Mouse (Mus musculus) hematopoietic stem cell, adult 5-6 weeks (primary cell): ENCODE results near the gene R3hdml. TPM values are rescaled to one million over a fixed set of nuclear protein-coding genes. Genes with fewer than 3 reads are reported as not detected.
"Not testable (repeated sequence)": the region's sequence is repeated elsewhere in the genome, so short reads cannot be mapped to it uniquely, and the experiment has no call there.

Source experiments
- ATAC-seq, 2 experiments: fragments of 125-278 bp in 1 of 2; replicated peaks in 1 of 2; 2 replicates each; pipeline ENCODE4 v1.8.0; 2016 to 2017; ENCODE audit warnings: inconsistent platforms in 2 of 2, mild to moderate bottlenecking in 2 of 2, moderate number of reproducible peaks in 2 of 2, low read depth in 1 of 2, moderate TSS enrichment in 1 of 2; ENCODE audit not compliant: low FRiP score in 2 of 2, poor library complexity in 2 of 2, severe bottlenecking in 2 of 2, insufficient read depth in 1 of 2, low TSS enrichment in 1 of 2
- total RNA-seq: library from RNA; stranded (forward); fragments of 172-1452, 232-1000 nt; gene quantifications from 2 replicates; pipeline ENCODE4 v1.2.3, GENCODE M21; 2017

Gene R3hdml
- not detected in 2 replicates for total RNA-seq

DNA sequence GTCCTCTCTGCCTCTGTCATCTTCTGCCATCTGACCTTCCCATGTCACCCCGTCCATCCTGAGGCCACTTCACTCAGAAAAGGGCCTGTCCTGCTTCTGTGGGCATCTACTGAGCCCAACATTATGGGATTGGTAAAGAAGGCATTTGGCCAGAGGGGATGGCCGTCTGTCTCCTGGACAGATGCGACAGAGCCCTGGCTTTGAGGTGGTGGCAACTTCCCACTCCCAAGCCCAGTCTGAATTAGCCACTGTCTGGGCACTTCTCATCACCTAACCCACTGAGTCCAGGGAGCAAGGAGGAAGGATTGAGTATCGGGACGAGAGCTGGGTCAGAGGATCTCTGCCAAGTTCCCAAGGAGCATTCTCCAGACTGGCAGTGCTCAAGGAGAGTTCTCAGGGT lies at the start of gene R3hdml:
TSS of gene R3hdml (plus strand) at position 301 of the 400 bp plus-strand sequence.
- ATAC-seq: no peak

DNA sequence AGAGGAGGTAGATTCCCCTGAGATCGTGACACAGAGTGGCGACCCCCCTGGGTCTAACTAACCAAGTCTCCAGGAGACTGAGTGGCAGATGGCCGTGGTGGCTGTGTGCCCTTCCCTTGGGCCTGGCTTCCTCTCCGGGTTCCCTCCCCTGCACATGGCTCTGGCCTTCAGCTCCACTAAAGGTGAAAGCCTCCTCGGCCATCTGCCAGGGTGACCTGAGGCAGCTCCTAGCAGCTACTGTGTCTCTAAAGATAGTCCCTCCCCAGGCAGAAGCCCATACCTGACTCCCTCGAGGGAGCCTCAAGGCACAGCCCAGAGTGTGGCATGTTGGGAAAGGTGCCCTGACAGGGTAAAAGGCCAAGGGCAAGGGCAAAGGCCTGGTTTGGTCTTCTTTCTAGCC lies 48.6 kb upstream of the R3hdml start:
- no peak for ATAC-seq

DNA sequence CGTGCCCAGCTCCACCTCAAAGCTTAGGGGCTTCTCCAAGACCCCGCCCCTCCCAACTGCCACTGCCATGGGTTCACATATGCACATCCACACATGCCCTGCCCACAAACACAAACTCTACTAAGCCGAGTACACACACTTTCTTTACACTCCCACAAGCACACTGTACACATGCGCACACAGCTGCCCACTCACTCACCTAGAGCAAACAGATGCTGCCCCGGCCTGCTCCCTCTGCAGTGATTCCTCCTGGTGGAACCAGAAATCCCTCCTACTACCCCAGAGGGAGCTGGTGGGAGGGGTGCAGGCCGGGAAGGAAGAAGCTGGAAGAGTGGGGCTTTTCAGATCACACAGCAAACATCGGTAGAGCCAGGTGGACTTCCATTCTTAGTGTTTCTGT lies 48.1 kb upstream of the R3hdml start:
- no peak for ATAC-seq

DNA sequence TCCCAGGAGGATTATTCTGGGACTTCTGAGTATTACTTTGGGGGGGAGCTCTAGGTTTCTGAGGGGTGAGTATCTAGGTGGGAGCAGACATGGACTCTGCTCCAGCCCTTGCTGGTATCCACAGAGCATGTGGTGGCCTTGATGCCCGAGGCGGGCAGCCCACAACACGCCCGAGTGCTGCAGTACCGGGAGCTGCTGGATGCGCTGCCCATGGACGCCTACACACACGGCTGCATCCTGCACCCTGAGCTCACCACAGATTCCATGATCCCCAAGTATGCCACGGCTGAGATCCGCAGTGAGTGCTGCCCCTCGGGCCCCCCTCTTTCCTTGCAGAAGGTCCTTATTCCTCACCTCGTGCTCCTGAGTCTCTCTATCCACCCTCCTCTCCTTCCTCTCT lies 44.7 kb upstream of the R3hdml start:
- no peak for ATAC-seq

DNA sequence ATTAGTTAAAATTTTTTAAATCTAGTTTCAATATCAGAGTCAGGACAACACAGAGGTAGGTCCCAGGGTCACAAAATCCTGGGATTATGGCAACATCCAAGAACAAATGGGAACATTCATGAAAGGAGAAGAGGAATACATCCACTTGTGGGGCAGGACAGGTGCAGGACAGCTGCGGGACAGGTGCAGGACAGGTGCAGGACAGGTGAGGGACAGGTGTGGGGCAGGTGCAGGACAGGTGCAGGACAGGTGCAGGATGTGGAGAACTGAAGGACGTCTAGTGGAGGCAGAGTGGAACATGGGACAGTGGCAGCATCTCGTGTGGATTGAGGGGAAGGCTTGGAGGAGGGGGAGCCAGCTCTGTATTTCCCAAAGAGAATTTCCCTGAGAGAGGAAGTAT lies 42.8 kb upstream of the R3hdml start:
- ATAC-seq: no peak

DNA sequence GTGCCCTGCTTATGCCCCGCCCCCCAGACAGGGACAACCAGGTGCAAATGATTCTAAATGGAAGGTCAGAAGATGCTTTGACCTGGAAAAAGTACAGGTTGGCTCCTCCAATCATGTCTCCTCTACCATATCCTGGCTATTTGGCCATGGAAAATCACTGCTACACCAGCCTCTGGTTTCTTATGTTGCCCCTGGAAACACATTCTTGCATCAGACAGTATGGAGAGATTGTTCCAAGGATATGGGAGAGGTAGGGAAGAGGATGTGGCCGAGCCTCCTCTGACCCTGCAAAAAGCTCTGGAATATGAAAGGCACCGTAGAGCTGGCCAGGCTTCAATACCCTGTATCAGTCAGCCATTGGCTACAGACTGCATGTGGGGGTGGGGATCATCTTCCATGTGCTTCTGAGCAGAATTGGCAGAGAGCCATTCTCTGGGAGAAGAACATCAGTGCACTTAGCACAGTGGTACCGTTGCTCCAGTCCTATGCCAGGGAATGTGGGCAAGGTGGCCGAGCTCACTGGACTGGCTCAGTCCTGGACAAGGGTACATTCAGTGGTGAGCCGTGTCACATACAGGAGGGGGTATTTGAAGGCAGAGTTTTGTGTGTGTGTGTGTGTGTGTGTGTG lies 41.3 kb upstream of the R3hdml start:
- ATAC-seq: no peak

DNA sequence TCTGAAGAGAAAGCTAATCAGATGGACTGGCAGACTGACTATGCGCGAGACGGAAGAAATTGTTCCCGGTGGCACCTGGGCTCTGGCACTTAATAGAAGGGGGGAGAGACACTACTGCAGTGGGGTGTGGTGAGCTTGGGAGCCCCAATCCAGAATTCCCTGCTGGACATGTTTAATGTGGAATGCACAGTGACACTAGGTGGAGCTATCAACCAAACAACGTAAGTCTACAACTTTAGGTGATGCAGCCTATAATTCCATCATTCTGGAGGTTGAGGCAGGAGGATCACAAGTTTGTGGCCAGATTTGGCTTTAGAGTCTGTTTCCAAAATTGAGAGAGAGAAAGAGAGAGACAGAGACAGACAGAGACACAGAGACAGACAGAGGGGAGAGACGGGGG lies 39.4 kb upstream of the R3hdml start:
- no peak for ATAC-seq

DNA sequence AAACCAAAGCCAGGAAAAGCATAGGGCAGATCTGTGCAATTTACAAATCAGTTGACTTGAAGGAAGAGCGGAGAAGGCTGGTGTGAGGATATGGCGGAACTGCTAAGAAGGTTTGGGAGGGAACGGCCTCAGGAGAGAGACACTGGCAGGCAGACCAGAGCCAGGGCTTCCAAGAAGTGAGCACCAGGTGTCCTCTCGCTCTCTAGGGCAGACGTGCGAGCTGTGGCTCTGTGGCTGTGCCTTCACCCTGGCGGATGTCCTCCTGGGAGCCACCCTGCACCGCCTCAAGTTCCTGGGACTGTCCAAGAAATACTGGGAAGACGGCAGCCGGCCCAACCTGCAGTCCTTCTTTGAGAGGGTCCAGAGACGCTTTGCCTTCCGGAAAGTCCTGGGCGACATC lies 38.7 kb upstream of the R3hdml start:
- no peak for ATAC-seq

DNA sequence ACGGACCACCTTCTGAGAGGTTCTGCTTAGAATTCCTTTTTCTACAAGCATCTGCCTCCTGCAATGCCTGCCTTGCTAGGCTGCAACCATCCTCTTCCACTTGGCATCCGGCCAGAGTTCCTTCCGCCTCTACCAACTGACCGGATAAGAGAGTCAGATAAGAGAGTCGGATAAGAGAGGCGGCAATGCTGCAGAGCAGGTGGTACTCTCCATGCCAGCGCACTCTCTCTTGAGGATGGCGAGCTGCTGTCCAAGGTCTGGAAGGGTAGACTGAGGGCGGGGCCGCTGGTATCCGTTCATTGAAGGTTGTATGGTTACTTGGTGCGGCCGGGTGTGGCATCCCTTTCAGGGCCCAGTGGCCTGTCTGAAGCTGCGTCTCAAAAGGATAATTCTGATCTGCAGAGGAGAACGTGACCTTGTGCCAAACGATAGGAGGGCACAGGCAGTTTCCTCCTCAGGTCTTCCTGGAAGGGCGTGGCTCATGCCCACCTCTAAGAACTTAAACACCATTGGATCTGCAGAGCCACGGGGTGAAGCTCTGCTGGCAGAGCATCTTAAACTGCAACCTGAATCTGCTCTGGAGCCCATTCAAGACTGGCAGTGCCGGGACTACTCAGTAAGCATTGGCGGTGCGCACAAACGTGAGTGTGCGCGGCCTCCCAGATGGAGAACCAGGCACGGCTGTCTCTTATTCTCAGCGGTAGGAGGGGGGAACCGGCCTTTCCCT lies 33.4 kb upstream of the R3hdml start:
- ATAC-seq: no peak

DNA sequence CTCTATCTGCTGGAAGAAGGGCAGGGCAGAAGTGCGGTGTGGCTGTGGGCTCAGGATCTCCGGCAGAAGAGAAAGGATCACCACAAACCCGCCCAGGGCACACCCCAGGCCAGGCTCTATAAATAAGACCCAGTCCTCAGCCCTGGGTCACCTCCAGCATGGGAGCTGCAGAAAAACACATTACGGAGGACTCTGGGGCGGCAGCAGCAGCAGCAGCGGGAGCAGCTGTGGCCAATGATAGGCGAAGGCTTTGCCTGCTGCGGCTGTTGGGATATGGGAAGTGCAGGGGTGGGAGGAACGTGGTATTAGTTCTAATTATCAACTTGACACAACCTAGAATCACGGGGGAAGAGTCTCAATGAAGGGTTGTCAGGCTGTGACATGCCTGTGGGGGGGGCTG lies 32.7 kb upstream of the R3hdml start:
- ATAC-seq: 0 out of 4 replicates have a peak, but pooled peaks of 1 of the 2 experiments have one; percentile 18

DNA sequence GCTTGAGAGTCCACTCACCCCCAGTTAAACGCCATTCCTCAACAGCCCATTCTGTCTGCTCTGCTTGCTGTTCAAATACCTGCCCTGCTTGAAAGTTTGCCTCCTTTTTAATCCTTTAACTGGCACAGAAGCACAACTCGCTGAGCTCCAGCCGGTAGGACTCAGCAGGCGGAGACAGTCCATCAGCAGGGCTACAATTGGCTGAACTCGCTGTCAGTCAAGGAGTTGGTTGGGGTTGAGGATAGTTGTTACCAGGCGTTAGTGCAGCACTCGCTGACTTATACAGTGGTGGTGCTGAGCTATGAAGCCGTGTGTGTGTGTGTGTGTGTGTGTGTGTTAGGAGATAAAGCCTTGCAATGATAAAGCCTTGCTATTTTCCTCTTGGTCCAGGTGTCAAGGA lies 31.5 kb upstream of the R3hdml start:
- no peak for ATAC-seq

DNA sequence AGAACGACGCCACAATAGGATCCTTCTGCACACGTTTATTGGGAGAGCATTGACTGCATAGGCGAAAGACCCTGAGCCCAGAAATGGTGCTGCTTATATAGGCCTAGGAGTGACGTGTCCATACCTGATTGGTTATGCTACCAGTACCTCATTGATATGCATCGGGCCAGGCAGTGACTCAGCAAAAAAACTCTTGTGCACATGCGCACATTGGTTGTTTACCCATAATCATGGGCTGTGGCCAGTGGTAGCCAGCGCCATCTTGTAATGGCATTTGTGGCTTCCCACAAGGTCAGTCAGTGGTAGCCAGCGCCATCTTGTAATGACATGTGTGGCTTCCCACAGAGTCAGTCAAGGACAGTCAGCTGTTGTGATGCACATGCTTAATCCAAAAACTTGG lies 30.8 kb upstream of the R3hdml start:
- ATAC-seq: not testable (repeated sequence)

DNA sequence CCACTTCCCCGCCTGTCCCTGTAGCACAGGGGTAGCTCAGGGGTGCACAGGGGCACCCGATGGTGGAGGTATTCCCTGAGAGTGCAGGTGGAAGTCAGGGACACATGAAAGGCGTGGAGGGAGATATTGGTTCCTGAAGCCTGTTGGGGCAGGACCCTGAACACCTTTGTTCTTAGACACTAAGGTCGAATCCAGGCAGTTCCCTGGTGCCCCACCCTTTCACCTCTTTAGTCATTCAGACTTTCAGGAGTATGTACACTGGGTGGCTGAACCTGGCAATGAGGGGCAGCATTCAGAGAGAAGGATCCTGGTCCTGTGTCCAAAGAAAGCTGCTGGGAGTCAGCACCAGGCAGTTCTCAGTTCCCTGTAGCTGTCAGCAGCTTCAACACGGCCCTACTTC lies 29.7 kb upstream of the R3hdml start:
- ATAC-seq: no peak

DNA sequence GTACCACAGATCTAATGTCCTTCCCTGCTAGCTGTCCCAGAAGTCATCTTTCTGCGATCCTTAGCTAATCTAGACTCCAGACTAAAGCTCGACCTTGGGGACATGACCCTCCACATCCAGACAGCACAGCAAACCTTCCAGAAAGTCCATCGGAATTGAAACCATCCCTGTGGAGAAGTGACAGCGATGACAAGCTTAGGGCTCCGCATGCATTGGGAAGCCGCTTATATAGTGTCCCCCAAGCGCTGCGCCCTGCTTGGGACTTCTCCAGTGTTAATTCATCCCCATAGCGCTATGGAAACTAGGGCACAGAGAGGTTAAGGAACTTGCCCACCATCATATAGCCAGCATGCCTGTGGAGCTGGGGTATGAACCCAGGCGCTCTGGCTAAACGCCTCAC lies 29.3 kb upstream of the R3hdml start:
- no peak for ATAC-seq

DNA sequence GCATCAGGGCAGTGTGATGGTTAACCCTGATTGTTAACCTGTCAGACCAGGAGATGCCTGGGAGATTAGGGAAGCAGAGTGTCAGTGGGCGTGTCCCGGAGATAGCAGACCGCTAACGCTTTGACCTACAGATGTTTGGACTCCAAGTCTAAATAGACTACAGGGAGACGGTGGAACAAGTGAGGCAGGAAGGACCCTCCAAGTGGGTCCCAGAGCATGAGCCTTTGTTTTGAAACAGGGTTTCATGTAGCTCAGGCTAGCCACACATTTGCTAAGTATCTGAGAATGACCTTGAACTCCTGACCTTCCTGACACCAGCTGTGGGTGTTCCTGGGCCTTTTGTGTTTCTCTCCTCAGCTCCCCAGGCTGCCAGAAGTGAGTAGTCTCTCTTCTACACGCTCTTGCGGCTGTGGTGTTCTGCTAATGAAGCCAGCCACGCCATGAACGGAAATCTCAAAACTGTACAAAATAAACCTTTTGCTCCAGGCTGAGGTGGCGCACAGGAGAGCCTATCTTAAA lies 28.8 kb upstream of the R3hdml start:
- ATAC-seq: no peak

DNA sequence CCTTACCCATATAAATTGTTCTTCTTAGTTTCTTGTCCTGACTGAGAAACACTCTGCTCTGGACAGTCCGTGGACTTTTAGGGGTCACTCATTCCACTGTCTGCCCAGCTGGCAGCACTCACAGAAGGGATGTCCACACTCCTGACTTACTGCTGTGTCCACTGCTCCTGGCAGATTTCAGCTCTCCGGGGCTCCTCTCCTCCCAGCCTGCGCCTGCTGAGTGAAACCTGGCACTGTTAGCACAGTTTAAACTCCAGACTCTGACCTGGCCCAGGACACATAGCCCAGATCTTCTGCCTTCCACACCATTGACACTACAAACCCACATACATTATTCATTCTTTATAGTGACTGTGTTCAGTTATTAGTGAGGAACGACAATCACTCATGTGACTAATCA lies 28.1 kb upstream of the R3hdml start:
- ATAC-seq: no peak

DNA sequence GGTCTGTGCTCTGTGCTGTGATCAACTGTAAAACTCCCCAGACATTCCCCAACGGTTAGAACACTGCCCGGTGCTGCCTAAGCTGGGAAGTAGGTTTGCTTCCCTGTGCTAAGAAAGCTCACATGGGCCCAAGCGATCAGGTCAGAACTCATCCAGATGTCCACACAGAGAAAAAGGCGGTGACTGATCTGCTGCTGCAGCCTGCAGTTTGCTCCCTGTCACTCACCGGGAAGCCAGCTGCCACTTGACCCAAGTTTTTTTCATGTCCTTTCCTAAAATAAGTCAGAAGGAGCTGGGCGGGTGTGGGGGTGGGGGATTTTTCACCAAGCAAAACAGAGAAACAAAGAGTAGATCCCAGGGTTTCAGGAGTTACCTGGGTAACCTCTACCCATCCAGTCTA lies 27.6 kb upstream of the R3hdml start:
- no peak for ATAC-seq

DNA sequence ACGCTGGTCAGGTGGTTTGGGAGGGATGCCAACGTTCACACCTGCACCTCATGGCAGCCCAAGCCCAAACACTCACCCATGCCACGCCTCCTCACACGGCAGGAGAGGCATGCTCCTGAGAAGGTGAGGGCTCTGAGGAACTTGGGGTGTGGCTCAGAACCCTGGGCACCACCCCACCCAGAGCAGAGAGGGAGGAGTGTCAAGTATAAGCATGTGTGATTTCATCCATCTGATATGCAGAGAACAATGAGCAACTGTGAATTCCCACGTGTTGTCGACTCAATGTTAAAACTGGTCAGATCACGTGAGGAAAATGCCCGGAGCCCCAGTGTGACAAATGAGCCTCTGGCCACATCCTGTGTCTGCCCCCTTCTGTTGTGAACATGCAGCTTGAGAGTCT lies 25.3 kb upstream of the R3hdml start:
- no peak for ATAC-seq

DNA sequence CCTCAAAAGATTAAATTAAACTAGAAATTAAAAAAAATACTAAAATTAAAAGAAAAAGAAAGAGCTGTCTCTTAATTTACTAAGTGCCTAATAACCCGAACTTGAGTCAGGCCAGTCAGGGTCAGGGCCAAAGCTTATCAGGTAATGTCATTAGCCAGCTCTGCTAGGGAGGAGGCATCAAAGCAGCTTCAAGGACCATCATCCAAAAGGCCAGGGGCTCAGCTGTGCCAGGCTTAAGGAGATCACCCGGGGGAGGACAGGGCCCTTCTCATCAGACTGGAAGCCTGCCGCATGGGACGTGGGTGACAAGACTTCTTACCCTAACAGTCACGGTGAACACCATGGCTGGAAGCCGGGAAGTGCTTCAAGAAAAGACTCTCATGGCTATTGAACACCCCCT lies 24.5 kb upstream of the R3hdml start:
- no peak for ATAC-seq
